Mouse (Mus musculus) myocyte (in vitro differentiated cells): Measurements from ENCODE around the gene Chrm4.

Source experiments
- MYOD1 ChIP-seq, 3 experiments: IDR thresholded peaks; one replicate each; pipeline ENCODE4 v1.6.1; 2011; ENCODE audit warnings: control low read depth in 2 of 3, low read depth in 2 of 3, mild to moderate bottlenecking in 2 of 3, moderate library complexity in 1 of 3; ENCODE audit not compliant: insufficient read length in 2 of 3, control insufficient read depth in 1 of 3
- POLR2A ChIP-seq: IDR thresholded peaks from one replicate; pipeline ENCODE4 v1.6.1; 2011; ENCODE audit warnings: low read depth, mild to moderate bottlenecking, control low read depth, moderate library complexity; ENCODE audit not compliant: insufficient read length

DNA sequence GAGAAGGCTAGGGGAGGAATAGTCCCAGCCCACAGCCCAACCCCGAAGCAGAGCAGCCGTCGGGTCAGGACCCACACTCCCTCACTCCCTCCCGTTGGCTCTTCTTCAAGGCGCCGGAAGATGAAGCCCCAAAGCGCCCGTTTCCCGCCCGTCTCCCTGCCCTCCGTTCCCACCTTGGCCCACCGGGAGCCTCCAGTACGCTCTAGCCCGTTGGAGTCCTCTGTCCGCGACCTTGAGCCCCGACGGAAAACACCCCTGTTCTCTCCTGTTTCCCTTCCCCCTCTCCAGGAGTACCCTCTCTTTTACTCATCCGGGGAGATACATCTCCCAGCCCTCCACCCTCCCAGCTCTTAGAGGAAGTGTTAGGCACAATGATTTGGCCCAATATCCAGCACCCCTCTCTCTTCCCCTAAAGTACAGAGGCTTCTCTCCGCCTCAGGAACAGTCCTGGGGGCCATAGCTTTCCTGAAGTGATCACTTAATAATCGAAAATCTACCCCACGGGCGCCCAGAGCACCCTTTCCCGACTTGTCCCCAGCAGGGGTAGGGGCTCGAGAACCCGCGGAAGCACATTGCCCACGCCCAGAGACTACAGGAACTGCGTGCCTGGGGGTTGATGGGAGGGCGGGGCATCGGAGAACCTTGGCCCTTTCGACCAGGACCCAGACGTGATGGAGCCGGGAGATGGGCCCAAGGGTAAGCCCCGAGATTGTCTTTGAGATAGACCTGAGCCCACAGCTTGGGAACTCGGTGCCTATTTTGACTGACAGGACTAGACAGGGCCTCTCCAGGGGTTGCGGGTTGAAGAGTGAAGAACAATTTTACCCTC, 4.2 kb upstream of the Chrm4 start:
- TF ChIP-seq MYOD1 (IDR thresholded peaks at IDR 0.05; ENCODE audit: control insufficient read depth in 1 of 3, insufficient read length in 2 of 3, low read depth in 2 of 3) (no peak), POLR2A (no peak)
